Mouse (Mus musculus) urinary bladder, postnatal 36 days (tissue): ENCODE data around the gene Gm21983.

Experiments used
- DNase-seq, 2 experiments: peaks; one replicate each; pipeline ENCODE4 v3.0.0; 2022; ENCODE audit warnings: low spot score in 2 of 2, mixed read lengths in 1 of 2

Gm21983 gene

GRCm38 (mm10) chr7:27185986-27186385 is 5.1 kb upstream of the Gm21983 start:
- DNase-seq: no peak

GRCm38 (mm10) chr7:27184964-27185363 is 4.1 kb upstream of the Gm21983 start:
- DNase-seq: no peak

GRCm38 (mm10) chr7:27182498-27182897 is 1.6 kb upstream of the Gm21983 start:
- no peak for DNase-seq

GRCm38 (mm10) chr7:27180036-27180435 is 850 bp downstream of the Gm21983 start:
- no peak for DNase-seq

GRCm38 (mm10) chr7:27179217-27179918 is 1.5 kb downstream of the Gm21983 start:
- DNase-seq: no peak

- DNase-seq: peak; percentile 98 to 99
Observed at GRCm38 (mm10) chr7:27178324-27179216, 2.3 kb downstream of the Gm21983 start, which contains the start of gene Rab4b. Rab4b (minus strand) TSS chr7:27178896.

- DNase-seq: no peak
Observed at GRCm38 (mm10) chr7:27177942-27178323, 3.0 kb downstream of the Gm21983 start.

- DNase-seq: no peak
Observed at GRCm38 (mm10) chr7:27174896-27175295, 6.0 kb downstream of the Gm21983 start.

- no peak for DNase-seq
Observed at GRCm38 (mm10) chr7:27174496-27174895, 6.4 kb downstream of the Gm21983 start.

- no peak for DNase-seq
Observed at GRCm38 (mm10) chr7:27170981-27171380, 9.9 kb downstream of the Gm21983 start.

GRCm38 (mm10) chr7:27168371-27168770 is 12.5 kb downstream of the Gm21983 start:
- no peak for DNase-seq

- no peak for DNase-seq
Observed at GRCm38 (mm10) chr7:27167475-27168094, 13.3 kb downstream of the Gm21983 start.

GRCm38 (mm10) chr7:27166614-27167474 is 14.0 kb downstream of the Gm21983 start, which contains the start of gene Egln2:
Egln2 (minus strand) TSS chr7:27166802.
- DNase-seq: peak; percentile 91 to 95

GRCm38 (mm10) chr7:27166229-27166613 is 14.7 kb downstream of the Gm21983 start:
- DNase-seq: peak; percentile 71 to 84

- no peak for DNase-seq
Observed at GRCm38 (mm10) chr7:27165696-27166095, 15.2 kb downstream of the Gm21983 start.

GRCm38 (mm10) chr7:27165007-27165655 is 15.8 kb downstream of the Gm21983 start:
- peak in 1 of 2 experiments; percentile 44 for DNase-seq

- DNase-seq: no peak
Observed at GRCm38 (mm10) chr7:27164112-27164947, 16.6 kb downstream of the Gm21983 start.

- DNase-seq: no peak
Observed at GRCm38 (mm10) chr7:27163450-27163805, 17.5 kb downstream of the Gm21983 start.

GRCm38 (mm10) chr7:27162780-27163449 is 18.0 kb downstream of the Gm21983 start:
- DNase-seq: no peak
